In the genomic region with DNA sequence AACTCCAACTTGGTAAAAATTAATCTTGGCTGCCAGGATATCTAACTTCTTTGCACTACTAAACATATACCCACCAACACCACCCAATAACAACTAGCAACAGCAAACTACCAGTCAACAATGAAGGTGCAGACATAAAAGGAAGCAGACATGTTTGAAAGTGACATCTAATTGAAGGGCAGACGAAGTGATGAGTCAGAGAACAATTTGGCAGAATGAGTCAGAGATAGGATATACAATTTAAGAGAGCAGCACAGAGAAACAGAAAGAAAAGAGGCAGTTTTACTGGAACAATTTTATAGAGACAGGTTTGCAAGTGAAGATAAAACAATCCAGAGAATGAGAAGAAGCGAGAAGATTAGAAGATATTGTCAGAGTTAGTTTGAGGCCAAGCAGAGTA, we compare ENCODE assay signal across 21 mouse cellular contexts. TPM values are rescaled to one million over a fixed set of nuclear protein-coding genes. Genes with fewer than 3 reads are reported as not detected.
"Had no signal": no experiment of that assay in that cellular context is flagged by ENCODE, and none has a peak within 500 bp of the region (broad histone marks: within the 10 kb centered on the region; RNA-seq: fewer than 3 reads in every experiment).

No protein-coding gene starts in this region.

- H3K4me1 ChIP-seq: lung, embryonic 15.5 days; megakaryocyte, embryonic 14.5 days; midbrain, embryonic 13.5 days; midbrain, embryonic 15.5 days; neural tube, embryonic 13.5 days; neural tube, embryonic 15.5 days had no signal

- H3K36me3 ChIP-seq: lung, embryonic 15.5 days; midbrain, embryonic 13.5 days; midbrain, embryonic 15.5 days; neural tube, embryonic 13.5 days; neural tube, embryonic 15.5 days had no signal

- H3K4me3 ChIP-seq: lung, embryonic 15.5 days; megakaryocyte, embryonic 14.5 days; midbrain, embryonic 13.5 days; midbrain, embryonic 15.5 days; neural tube, embryonic 13.5 days; neural tube, embryonic 15.5 days had no signal

- H3K27me3 ChIP-seq: lung, embryonic 15.5 days; megakaryocyte, embryonic 14.5 days; midbrain, embryonic 13.5 days; midbrain, embryonic 15.5 days; neural tube, embryonic 13.5 days; neural tube, embryonic 15.5 days had no signal

- H3K27ac ChIP-seq: lung, embryonic 15.5 days; macrophage; midbrain, embryonic 13.5 days; midbrain, embryonic 15.5 days; neural tube, embryonic 13.5 days; neural tube, embryonic 15.5 days had no signal

- DNase-seq: liver, postnatal 0 days; lung, adult 2 months; lung, postnatal 14 days; lung, postnatal 36 days; retina, postnatal 1 day; right cerebral cortex, adult 18-20 months; right cerebral cortex, postnatal 25 days; right cerebral cortex, postnatal 4 days; spleen, adult 18-20 months; thymus, adult 2 months; thymus, postnatal 25 days; thymus, postnatal 4 days had no signal

RNA-seq across cellular contexts. Expression of gene Col5a2, which starts 8.1 kb away (rescaled TPM):
- total RNA-seq: megakaryocyte progenitor cell, adult 5-6 weeks; monocyte, adult 5-6 weeks had no signal
